Mouse (Mus musculus) layer of hippocampus, adult 18-20 months (tissue): ENCODE measurements at regions not wholly inside any gene's neighbourhood (a gene's known extent, or its start where the extent isn't known, plus 50 kb on each side); places are given as distances from the start of the nearest gene placed in this dataset.
"Not testable (repeated sequence)": the region's sequence is repeated elsewhere in the genome, so short reads cannot be mapped to it uniquely, and the experiment has no call there.

ENCODE experiments used
- DNase-seq, 2 experiments: peaks; one replicate each; pipeline ENCODE4 v3.0.0; 2022; ENCODE audit warnings: low spot score in 2 of 2

DNA sequence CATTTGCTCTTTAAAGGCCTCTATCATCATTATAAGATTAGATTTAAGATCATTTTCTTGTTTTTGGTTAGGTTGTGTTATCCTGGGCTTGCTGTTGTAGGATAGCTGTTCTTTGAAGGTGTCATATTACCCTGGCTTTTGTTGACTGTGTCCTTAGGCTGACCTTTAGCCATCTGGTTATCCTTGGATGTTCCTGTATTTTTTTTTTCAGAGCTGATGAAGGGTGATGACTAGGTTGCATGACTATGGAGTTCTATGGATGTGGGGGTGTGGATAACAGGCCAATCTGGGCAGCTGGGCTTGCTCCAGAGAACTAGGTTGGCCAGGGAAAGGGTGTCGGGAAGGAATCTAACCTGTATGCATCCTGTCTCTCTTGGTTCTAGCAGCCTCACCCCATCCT is 74.2 kb downstream of the Dmrta1 start:
- DNase-seq, result no peak

DNA sequence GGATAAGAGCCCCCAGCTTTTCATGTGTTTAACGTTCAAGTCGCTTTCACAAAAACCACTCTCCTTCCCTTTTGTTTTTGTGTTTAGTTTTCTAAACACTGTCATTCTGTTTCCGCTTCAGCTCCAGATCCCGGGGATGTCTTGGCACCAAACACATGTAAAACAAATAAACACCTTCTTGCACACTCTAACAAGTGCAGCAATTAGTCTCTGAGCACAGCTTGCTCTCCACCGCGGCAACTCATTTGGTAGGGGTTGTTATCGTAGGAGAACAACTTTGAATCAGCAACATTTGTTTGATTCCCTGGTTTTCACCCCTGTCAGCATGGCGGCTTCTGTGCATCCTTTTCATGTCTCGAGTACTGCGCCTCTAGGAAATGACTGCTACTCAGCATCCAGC is 97.0 kb downstream of the Dmrta1 start:
- DNase-seq, result no peak

DNA sequence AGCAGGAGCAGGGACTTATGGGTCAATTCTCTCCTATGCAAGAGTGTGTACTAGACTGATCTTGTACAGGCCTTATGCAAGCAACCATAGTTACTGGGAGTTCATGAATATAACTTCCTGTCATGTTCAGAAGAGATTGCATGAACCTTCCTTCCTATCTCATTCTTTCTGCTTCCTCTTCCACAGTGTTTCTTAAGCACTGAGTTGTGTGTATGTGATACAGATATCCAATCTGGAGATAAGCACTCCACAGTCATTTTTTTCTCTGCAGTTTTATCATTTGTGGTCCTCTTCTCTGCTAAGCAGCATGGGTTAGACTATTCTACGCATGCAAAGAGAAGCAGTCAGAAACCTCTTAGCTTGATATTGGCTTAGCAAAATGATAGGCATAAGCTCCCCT is 102.3 kb downstream of the Dmrta1 start:
- DNase-seq, result no peak

DNA sequence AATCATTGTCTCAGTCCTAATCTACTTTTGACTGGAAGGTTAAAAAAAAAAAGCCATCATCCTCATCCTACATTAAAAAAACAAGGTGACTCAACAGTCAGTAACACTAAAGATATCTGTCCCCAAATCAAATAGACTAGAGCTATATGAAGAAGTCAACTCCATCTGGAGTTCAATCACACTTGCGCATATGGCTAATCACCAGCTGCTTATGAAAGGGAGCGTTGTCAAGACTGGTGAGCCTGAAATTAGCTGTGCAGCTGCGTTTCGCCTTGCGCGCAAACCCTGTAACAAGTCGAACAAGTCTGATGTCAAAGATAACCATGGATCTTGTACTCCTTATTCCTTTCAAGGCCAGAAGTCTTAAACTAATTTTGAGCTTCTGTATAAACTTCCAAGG is 137.6 kb downstream of the Dmrta1 start:
- DNase-seq, result peak in 1 of 2 experiments; percentile 2

DNA sequence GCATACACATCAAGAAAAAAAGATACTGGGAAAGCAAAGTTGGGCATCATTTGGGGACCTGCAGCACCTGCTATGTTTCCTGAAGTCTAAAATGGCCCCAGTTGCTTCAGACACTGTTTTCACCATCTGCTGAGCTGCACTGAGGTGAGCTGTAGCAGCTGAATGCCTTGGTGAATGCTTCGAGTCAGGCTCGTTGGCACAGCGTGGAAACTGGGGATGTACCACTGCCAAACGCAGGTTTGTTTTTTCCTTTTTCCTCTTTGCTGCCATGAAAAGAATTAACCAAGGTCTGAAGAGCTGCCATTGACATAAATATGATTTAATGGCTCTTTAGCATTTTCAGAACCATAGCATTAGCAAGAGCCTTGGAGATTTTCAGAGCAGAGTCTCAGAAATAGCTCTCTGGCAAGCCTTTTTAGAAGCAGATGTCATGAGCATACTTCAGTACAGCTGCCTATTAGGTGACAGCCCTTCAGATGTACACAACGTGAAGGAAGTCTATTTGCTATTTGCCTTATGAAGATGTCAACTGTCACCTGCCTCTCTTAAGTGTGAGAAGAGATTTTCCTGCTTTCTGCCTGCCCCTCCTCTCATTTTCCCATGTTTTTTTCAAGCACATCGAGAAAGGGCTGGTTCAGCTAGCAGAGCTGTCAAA is 155.4 kb downstream of the Dmrta1 start:
- peak in 1 of 2 experiments; percentile 2 for DNase-seq

DNA sequence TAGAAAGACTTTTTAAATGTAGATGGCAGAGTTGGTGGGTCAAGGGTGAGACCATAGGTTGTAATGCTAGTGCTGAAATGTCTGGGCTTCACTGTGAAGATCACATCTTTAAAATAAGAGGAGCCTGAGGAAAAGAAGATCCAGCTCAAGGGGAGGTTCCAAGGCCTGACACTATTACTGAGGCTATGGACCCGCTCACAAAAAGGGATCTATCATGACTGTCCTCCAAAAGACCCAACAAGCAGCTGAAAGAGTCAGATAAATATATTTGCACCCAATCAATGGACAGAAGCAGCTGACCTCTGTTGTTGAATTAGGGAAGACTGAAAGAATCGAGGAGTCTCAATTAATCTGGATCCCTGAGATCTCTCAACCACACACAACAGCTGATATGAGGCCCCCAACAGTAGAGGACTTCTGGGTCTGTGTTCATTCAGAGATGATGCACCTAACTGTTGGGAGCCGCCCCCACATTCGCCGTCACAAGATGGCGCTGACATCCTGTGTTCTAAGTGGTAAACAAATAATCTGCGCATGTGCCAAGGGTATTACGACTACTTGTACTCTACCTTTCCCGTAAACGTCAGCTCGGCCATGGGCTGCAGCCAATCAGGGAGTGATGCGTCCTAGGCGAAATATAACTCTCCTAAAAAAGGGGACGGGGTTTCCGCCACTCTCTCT is 196.3 kb downstream of the Dmrta1 start:
- peak; percentile 1 to 31 for DNase-seq

DNA sequence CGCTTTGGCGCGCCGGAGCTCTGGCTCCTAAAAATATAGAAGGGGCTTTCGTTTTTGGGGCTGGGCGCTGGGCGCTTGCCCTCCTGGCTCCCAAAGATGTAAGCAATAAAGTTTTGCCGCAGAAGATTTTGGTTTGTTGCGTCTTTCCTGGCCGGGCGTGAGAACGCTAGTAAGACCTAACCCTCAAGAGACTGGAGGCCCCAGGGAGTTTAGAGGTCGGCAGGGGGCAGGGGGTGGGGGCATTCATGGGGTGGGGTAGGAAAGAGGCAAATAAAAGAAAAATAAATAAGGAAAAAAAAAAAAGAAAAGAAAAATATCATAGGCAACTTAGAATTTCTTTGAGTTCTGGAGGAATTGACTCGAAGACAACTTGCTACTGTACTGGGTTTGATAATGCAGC is 196.9 kb downstream of the Dmrta1 start:
- not testable (repeated sequence) for DNase-seq

DNA sequence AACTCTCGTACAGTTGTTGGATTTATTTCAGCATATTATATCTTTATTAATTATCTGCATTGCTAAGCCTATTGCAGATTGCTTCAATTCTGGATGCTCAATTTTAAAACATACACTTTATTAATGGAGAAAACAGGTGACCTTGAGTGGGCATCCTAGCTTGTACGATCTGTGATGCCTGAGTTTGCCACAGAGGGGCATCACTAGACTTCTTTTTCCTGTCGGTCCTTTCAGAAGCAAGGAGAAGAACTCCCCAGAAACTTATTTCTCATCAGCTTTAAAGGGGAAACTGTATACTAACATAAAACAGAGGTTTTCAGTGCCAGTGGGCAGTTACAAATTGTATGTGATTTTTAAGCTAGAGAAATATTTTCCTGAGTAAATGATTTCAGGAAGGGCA is 201.8 kb downstream of the Dmrta1 start:
- peak; percentile 2 to 42 for DNase-seq

DNA sequence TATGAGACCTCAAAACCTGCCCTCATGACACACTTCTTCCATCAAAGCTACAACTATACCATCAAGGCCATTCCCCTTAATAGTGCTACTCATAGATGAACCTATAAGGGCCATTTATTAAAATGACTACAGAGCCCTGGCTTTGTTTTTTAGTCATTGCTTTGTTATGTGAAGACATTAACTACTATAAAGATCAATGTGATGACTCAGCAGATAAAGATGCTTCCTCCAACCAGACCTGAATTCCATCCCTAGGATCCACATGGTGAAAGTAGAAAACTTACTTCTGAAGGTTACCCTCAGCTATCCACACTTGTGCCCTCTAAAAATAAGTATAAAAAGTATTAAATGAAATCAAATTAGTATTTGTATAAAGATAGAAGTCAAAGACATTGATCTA is 230.4 kb downstream of the Dmrta1 start:
- no peak for DNase-seq

DNA sequence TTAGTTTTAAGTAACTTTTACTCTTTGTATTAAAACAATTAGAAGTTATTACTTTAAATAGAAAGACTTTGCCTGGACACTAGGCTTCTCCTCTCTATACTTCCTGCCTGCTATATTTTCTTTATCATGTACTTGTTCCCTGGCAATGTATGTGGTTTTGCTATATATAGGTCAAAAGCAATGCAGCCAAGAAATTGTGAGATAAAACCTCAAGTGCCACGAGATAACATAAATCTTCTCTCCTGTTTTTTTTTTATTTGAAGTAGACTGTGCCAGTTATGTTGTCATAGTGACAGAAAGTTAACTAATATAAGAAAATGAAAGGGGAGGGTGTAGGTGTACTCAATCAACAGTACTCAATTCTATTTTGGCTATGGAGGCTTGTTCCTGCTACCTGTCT is 258.4 kb downstream of the Dmrta1 start:
- DNase-seq, result no peak

DNA sequence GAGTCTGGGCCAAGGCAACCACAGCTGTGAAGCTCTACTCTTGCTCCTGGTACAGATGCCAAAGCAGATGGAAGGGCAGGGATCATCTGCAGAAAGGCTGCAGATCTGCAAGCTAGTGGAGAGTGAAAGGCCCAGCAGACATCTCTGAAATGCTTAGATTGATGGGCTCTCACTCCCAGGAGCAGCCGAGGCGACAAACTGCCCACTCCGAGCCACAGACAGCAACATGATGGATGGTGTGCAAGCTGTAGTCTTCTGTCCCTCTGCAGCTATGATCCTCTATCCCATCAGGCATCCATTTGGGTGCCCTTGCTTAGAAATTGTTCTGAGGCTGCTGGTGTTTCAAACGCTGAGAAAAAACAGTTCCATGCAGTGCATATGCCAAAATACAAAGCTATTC is 262.1 kb downstream of the Dmrta1 start:
- DNase-seq, result no peak

DNA sequence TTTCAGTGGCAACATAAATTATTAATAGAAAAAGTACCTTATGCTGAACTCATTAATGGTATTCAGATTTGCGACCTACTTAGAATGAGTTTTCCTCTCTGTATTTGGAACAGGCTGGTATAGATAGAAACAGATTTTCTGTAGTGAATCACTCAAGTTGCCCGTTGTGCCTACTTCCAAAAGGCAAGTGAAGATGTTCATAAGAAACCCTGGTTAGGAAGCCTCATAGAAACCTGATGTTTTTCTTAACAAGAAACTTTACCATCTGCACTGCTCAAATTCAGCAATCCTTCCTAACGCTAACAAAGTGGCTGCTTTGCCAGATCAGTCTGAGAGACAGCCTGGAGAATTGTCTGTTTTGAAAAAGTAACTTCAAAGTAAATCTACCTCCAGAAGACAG is 242.5 kb upstream of the Zfp352 start:
- DNase-seq, result peak in 1 of 2 experiments; percentile 11

DNA sequence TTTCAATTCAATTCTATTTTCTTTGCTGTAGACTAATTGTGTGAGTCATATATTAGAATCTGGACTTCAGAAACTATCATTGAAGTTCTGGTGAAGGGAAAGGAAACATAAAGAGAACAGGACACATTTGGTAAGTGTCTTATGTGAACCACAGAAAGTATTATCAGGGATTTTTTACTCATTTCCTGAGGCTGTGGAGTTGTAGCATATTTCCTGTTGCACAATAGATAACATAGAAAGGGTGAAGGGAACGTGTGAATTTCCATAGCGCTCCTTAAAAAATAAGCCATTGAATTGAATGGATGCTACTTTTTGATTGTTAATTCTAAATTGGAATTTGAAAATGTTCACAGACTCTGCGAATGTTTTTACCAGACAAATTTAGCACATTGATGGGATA is 215.2 kb upstream of the Zfp352 start:
- DNase-seq, result no peak

DNA sequence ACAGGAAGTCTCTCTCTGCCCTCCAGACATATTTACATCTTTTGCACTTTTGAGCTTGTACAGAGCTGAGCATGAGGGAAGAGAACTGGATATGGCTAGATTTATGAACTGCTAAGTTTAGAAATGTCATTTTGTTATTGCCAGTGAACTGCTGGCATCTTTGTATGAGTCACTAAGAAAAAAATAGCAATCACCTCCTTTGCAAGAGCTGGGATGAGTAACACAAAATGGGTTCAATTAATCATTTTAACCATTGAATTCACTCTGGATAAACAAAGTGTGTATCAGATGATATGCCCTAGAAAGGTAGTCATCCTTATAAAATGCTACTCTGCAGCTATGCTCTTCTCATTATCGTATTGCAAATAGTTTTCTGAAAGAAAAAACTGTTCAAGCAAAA is 214.7 kb upstream of the Zfp352 start:
- DNase-seq, result peak in 1 of 2 experiments; percentile 5

DNA sequence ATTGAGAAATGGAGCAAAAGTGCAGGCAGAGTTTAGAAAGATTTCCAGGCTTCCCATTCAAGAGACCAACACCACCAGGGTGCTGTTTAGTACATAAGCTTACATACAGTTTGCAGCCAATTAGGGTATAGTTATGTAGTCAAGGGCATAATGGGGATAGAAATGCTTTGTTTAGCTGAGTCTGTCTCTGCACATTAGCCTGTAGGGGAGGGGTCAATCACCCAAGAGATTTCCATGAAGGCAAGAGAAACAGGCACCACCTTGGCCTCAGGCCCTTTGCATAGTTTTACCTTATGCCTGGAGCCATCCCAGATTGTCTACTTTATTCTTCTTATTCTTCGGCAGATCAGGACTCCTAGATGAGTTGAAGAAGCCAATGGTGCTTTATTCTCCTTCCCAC is 205.9 kb upstream of the Zfp352 start:
- DNase-seq, result no peak

DNA sequence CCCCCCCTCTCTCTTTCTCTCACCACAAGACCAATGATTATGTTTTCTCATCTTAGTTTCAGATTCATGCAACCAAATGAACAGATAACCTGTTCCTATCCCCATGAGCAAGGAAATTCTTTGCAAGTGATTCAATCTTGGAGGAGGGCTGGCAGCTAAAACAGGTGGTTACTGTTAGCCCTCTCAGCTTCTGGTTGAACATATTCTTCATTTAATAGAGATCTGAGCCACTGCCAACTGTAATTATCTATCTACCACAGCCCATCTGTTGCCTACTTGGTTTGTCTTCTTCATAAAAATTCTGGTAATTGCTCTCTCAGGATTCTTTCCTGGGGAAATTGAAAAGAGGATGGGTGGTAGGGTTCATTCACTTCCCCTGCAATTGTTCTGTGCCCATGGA is 204.4 kb upstream of the Zfp352 start:
- DNase-seq, result peak; percentile 20 to 50
